Mouse (Mus musculus): ENCODE results near the gene Psmd13. TPM values are rescaled to one million over a fixed set of nuclear protein-coding genes. Genes with fewer than 3 reads are reported as not detected.

Psmd13 gene
- polyA plus RNA-seq, 1 experiment from 2014 or later, result 214 TPM

DNA sequence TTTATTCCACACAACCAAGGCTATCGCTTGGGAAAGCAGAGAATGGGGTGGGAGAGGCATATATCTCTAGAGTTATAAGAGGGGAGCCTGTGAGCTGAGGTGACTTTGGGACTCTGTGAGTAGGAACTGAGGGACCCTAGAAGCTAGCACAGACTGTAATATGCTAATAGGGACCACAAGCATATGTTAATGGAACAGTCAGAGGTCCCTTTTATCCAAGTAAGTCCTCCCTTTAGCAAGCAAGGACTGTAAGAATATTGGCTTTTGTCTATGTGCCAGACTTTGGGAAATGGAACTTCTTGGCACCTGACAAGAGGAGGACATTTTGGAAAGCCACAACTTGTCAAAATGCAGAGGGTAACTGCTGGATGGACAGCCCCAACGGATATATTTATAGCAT is 57.1 kb downstream of the Psmd13 start:
- no peaks in the 10 kb centered on the region for H3K36me3 ChIP-seq
- no peak overlapping the region for H3K9ac ChIP-seq
- peaks cover 29% of the 10 kb centered on the region for H3K4me1 ChIP-seq
- no peak overlapping the region for H3K4me2 ChIP-seq
- H3K9me3 ChIP-seq, result no peaks in the 10 kb centered on the region
- no peaks in the 10 kb centered on the region for H3K27me3 ChIP-seq (replicated peaks)
- ATAC-seq (ENCODE audit: insufficient read depth, low FRiP score, low read depth), result no peak
- WGBS, result 39% methylated on average over 2 of the region's 2 CpGs
- no peak overlapping the region for H3K4me3 ChIP-seq (replicated peaks)
- H3K27ac ChIP-seq, result no peak overlapping the region

DNA sequence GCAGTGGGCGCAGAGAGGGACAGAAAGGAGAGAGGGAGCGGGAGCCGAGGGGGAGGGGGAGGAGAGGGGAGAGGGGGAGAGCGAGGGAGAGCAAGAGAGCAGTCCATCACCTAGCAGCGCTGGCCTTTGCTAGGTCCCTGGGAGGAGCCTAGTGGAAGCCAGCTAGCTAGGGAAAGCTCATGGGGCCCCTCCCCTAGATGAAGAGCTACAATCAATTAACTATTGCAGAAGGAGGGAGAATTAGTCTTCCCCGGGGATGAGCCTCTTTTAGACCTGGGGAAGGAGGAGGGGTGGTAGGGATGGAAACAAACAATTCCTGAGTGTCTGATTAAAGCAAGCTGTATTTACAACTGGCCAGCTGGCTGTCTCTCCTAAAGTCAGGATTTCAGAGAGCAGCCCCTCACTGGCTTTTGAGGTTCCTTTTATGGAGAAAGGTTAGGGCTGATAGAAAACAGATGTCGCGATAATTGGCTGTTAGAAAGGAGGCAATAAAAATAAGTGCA is 58.0 kb downstream of the Psmd13 start:
- ATAC-seq (ENCODE audit: insufficient read depth, low FRiP score, low read depth), result peak; percentile 29

DNA sequence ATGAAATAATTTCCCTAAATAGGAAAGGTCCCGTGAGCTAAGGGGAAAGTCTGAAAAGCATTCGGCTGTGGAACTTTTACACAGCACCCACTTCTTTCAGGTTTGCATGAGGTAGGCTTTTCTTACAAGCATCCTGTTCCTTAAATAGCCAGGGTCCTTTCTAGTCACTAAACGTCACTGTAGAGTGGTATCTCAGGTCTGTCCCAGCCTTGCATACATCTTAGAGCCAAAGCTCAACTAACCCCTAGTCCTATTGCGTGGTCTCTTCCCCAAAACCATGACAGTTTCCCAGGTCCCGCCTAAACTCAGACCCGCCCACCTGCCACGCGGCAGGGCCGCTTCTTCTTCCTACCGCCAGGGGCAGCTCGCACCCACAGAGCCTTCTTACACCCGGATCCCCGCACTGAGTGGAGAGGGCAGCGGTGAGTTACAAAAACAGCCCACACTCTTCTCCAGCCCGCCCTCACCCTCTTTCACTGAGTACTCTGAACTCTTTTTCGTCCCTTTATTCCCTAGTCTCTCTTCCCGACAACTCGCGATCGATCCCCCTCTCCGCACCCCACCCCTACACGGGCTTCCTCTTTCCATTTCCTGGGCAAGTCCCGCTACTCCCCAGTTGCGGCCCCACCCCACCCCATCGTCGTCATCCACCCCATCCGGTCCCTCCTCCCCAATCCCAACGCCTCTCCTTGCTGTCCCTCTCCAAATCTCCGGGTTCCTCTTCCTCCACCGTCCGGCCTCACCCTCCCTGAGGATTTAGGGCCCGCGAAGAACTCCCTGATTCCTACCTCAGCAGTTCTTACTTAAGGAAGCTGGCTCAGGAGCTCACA is 59.7 kb downstream of the Psmd13 start, which contains the start of gene Pgghg:
Pgghg (plus strand) TSS at position 170 of the 830 bp plus-strand sequence.
- peak within 1 kb of the TSS; percentile 56 for H3K4me3 ChIP-seq (replicated peaks)
- H3K36me3 ChIP-seq, result peaks cover 2% of the 10 kb centered on the region; the same call in 1 of the 2 replicates
- no peaks in the 10 kb centered on the region for H3K27me3 ChIP-seq (replicated peaks)
- peaks cover 29% of the 10 kb centered on the region for H3K4me1 ChIP-seq
- no peaks in the 10 kb centered on the region for H3K9me3 ChIP-seq
- WGBS, result 1% methylated on average over 33 of the region's 33 CpGs
- H3K9ac ChIP-seq, result peak within 1 kb of the TSS; percentile 45
- peak; percentile 88 for ATAC-seq (ENCODE audit: insufficient read depth, low FRiP score, low read depth)
- peak within 1 kb of the TSS; percentile 64 for H3K4me2 ChIP-seq
- peak within 1 kb of the TSS; percentile 97 for H3K27ac ChIP-seq

More for the DNA sequence above, 58.0 kb downstream of the Psmd13 start:
- Histone ChIP-seq H3K4me2 (peak overlapping the region; percentile 42), H3K27me3 (replicated peaks) (no peaks in the 10 kb centered on the region), H3K9ac (no peak overlapping the region), H3K4me1 (peaks cover 29% of the 10 kb centered on the region), H3K9me3 (no peaks in the 10 kb centered on the region), H3K27ac (peak overlapping the region; percentile 97), H3K36me3 (no peaks in the 10 kb centered on the region; the same call in 1 of the 2 replicates), H3K4me3 (replicated peaks) (no peak overlapping the region)
- 5% methylated on average over 7 of the region's 8 CpGs for WGBS

DNA sequence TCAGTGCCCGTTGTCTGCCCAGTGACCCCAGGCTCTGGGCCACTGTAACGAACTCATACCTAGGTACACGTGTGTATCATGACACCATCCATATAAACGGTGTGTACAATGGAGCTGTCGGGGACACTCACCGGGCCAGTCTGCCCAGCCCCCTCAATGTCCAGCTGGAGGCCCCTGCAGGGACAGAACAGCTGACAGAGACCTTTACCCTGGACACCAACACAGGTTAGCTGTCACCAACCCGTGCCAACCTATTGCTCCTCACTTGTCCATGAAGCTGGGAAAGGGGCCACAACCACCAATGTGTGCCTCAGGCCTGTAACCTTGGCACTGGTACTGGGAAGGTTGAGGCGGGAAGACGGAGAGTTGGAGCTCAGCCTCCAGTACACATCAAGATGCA is 60.6 kb downstream of the Psmd13 start:
- Histone ChIP-seq H3K9me3 (no peaks in the 10 kb centered on the region), H3K4me2 (peak overlapping the region; percentile 64), H3K9ac (peak overlapping the region; percentile 45), H3K4me3 (replicated peaks) (peak overlapping the region; percentile 56), H3K36me3 (peaks cover 8% of the 10 kb centered on the region; the same call in 1 of the 2 replicates), H3K4me1 (peaks cover 29% of the 10 kb centered on the region), H3K27me3 (replicated peaks) (no peaks in the 10 kb centered on the region), H3K27ac (peak overlapping the region; percentile 97)
- WGBS, result 34% methylated on average over 9 of the region's 9 CpGs
- no peak for ATAC-seq (ENCODE audit: insufficient read depth, low FRiP score, low read depth)

DNA sequence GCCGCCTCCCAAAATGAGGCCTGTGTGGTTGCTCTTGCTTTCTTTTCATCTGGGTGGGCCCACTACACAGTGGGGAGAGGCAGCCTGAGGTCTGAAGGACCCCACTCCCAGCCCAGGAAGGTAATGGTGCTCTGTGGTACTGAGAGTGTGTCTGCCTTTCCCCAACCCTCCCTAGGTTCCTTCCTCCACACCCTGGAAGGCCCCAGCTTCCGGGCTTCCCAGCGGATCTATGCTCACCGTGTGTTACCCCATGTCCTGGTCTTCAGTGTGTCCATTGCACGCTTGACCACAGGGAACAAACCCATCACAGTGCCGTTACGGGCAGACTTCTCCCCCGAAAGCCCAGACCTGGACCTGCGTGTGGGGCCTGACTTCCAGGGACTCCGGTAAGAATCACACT is 61.0 kb downstream of the Psmd13 start:
- Histone ChIP-seq H3K27me3 (replicated peaks) (no peaks in the 10 kb centered on the region), H3K9ac (no peak overlapping the region), H3K9me3 (no peaks in the 10 kb centered on the region), H3K4me1 (peaks cover 29% of the 10 kb centered on the region), H3K4me2 (peak overlapping the region; percentile 64; the same call in 1 of the 2 replicates), H3K36me3 (peaks cover 8% of the 10 kb centered on the region; the same call in 1 of the 2 replicates), H3K27ac (peak overlapping the region; percentile 97), H3K4me3 (replicated peaks) (no peak overlapping the region)
- WGBS, result 85% methylated on average over 10 of the region's 10 CpGs
- ATAC-seq (ENCODE audit: insufficient read depth, low FRiP score, low read depth), result no peak

DNA sequence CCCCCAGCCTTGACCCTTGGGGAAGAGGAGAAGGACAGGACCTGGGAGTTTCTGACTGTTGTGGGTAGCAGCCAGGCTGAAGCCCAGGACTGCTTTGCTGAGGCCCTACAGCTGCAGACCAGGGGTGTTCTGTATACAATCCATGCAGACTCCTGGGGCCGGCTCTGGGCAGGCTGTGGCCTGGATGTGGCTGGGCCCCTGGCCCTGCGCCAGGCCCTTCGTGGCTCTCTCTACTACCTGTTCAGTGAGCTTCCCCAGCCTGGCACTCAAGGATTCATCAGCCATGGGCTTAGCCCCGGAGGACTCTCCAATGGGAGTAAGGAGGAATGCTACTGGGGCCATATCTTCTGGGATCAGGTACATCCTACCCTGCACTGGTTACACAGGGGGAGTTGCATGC is 61.6 kb downstream of the Psmd13 start:
- no peak for ATAC-seq (ENCODE audit: insufficient read depth, low FRiP score, low read depth)
- Histone ChIP-seq H3K36me3 (peaks cover 8% of the 10 kb centered on the region; the same call in 1 of the 2 replicates), H3K4me3 (replicated peaks) (no peak overlapping the region), H3K9me3 (no peaks in the 10 kb centered on the region), H3K27me3 (replicated peaks) (no peaks in the 10 kb centered on the region), H3K9ac (0 out of 2 replicates have a peak overlapping the region, but pooled peaks have one; percentile 16), H3K4me2 (no peak overlapping the region), H3K27ac (peak overlapping the region; percentile 35), H3K4me1 (peaks cover 29% of the 10 kb centered on the region)
- 77% methylated on average over 4 of the region's 4 CpGs for WGBS

DNA sequence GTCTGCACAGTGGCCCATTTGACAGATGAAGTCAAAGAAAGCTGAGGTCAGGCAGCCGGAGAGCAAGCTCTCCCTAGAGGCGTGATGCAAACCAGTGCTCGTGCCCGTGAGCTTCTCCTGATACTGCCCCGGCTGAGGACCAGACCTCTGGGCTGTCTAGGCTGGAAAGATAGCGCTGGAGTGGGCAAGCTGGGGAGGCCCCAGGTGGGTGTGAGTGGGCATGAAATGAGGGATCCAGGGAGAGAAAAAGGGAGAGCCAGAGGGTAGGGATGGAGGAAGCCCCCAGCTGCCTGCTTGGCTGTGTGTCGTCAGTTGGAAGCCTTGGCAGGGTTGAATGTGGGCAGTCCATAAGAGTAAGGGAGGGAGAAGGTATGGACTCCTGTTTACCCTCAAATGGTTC is 62.5 kb downstream of the Psmd13 start:
- Histone ChIP-seq H3K9ac (no peak overlapping the region), H3K36me3 (peaks cover 17% of the 10 kb centered on the region), H3K4me1 (peaks cover 28% of the 10 kb centered on the region), H3K27me3 (replicated peaks) (no peaks in the 10 kb centered on the region), H3K4me2 (no peak overlapping the region), H3K9me3 (no peaks in the 10 kb centered on the region), H3K27ac (no peak overlapping the region), H3K4me3 (replicated peaks) (no peak overlapping the region)
- 87% methylated on average over 7 of the region's 7 CpGs for WGBS
- ATAC-seq (ENCODE audit: insufficient read depth, low FRiP score, low read depth), result no peak

DNA sequence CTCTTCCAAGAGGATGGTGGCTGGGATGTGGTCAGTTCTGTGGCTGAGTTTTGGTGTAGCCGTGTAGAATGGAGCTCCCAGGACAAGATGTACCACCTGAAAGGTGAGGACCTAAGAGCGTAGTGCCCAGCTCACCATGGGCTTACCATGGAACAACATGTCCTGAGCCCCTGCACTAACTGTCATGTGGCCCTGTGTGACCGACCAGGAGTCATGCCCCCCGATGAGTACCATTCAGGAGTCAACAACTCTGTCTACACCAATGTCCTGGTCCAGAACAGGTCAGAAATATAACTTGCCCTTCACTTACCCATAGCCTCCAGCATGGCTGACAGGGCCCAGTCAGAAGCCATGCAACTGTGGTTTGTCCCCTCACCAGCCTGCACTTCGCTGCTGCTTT is 63.5 kb downstream of the Psmd13 start:
- peaks cover 19% of the 10 kb centered on the region for H3K36me3 ChIP-seq
- no peak overlapping the region for H3K4me3 ChIP-seq (replicated peaks)
- no peaks in the 10 kb centered on the region for H3K9me3 ChIP-seq
- H3K27ac ChIP-seq, result no peak overlapping the region
- 89% methylated on average over 5 of the region's 5 CpGs for WGBS
- no peak overlapping the region for H3K4me2 ChIP-seq
- H3K4me1 ChIP-seq, result peaks cover 18% of the 10 kb centered on the region
- no peak overlapping the region for H3K9ac ChIP-seq
- no peaks in the 10 kb centered on the region for H3K27me3 ChIP-seq (replicated peaks)
- ATAC-seq (ENCODE audit: insufficient read depth, low FRiP score, low read depth), result no peak

DNA sequence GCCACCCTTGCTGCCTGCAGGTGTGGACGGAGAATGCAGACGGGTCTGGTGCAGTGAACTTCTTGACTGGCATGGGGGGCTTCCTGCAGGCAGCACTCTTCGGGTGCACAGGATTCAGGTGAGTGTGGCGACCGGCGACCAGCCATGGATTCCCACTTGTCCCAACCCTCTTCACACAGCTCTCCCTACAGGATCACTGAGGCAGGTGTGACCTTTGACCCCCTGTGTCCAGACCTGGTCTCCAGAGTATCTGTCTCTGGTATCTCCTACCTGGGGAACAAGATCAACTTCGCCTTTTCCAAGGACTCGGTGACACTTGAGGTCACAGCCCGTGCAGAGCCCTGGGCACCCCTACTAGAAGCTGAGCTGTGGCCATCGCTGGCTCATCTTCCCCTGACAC is 64.5 kb downstream of the Psmd13 start:
- no peak overlapping the region for H3K4me3 ChIP-seq (replicated peaks)
- H3K9ac ChIP-seq, result no peak overlapping the region
- 91% methylated on average over 10 of the region's 10 CpGs for WGBS
- H3K27me3 ChIP-seq (replicated peaks), result no peaks in the 10 kb centered on the region
- peaks cover 24% of the 10 kb centered on the region for H3K4me1 ChIP-seq
- no peak overlapping the region for H3K4me2 ChIP-seq
- H3K9me3 ChIP-seq, result no peaks in the 10 kb centered on the region
- H3K36me3 ChIP-seq, result peaks cover 19% of the 10 kb centered on the region
- ATAC-seq (ENCODE audit: insufficient read depth, low FRiP score, low read depth), result no peak
- H3K27ac ChIP-seq, result peak overlapping the region; percentile 35; the same call in 1 of the 2 replicates

DNA sequence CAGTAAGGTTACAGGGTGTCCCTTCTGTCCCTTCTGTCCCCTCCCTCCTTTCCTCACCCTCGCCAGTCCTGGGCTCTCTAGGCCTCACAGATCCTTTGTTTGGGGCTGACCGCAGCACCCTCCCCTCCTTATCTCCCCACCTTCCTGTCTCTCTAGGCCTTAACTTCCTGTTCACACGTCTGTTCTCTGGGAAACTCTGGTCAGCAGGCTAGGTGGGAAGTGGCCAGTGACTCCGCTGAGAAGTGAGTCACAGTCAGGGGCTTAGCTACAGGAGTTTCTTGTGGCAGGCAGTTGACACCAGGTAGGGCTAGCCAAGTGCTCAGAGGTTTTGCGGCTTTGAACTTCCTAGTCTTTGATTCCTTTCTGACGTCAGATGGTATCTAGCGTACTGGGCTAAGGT is 65.2 kb downstream of the Psmd13 start:
- H3K27ac ChIP-seq, result peak overlapping the region; percentile 35; the same call in 1 of the 2 replicates

DNA sequence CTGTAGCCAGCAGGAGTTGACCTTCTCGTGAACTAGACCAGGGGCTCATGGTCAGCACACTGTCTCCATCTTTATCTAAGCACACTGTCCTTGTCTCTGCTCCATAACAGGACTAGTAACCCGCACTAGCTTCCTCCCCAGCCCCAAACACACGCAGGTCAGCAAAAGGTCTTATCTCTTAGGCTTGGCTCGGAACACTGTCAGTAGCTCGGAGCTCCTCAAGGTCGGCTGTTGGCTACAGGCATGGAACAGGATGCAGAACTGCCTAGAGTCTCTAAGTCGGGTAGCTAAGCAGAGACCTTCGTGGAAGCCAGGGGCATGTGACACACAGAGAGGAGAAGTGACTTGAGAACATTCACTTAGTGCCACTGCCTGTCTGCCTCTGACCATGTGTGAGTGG is 66.4 kb downstream of the Psmd13 start:
- Histone ChIP-seq H3K36me3 (peaks cover 23% of the 10 kb centered on the region), H3K4me1 (peaks cover 28% of the 10 kb centered on the region), H3K27ac (no peak overlapping the region), H3K27me3 (replicated peaks) (no peaks in the 10 kb centered on the region), H3K9ac (no peak overlapping the region), H3K9me3 (no peaks in the 10 kb centered on the region), H3K4me3 (replicated peaks) (no peak overlapping the region), H3K4me2 (no peak overlapping the region)
- no peak for ATAC-seq (ENCODE audit: insufficient read depth, low FRiP score, low read depth)
- WGBS, result 73% methylated on average over 8 of the region's 8 CpGs

More for the DNA sequence above, 65.2 kb downstream of the Psmd13 start:
- peak; percentile 5; the same call in 1 of the 2 replicates for ATAC-seq (ENCODE audit: insufficient read depth, low FRiP score, low read depth)
- 47% methylated on average over 7 of the region's 7 CpGs for WGBS
- H3K4me2 ChIP-seq, result no peak overlapping the region
- H3K4me1 ChIP-seq, result peaks cover 30% of the 10 kb centered on the region
- H3K27me3 ChIP-seq (replicated peaks), result no peaks in the 10 kb centered on the region
- H3K9ac ChIP-seq, result no peak overlapping the region
- no peak overlapping the region for H3K4me3 ChIP-seq (replicated peaks)
- peaks cover 19% of the 10 kb centered on the region for H3K36me3 ChIP-seq
- H3K9me3 ChIP-seq, result no peaks in the 10 kb centered on the region
